Mouse (Mus musculus): Measurements from ENCODE around the gene Fam20a. TPM values are rescaled to one million over a fixed set of nuclear protein-coding genes. Genes with fewer than 3 reads are reported as not detected.

Fam20a gene
- polyA plus RNA-seq, 1 experiment from 2014 or later, result 1.2 TPM

DNA sequence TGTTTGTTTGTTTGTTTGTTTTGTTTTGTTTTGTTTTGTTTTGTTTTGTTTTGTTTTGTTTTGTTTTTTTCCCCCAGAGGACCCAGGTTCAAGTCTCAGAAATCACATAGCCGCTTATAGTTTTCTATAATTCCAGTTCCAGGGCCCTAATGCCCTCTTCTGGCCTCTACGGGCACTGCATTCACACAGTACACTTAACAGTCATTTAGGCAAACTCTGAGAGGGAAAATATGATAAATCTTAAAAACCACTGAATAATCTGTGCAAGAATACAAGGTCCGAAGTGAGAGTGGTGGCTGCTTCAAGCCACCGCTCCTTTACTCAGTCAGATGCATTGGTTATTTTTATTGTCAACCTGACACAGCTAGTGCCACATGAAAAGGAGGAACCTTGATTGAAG lies 94.4 kb downstream of the Fam20a start:
- H3K27me3 ChIP-seq (ENCODE audit: control insufficient read depth, insufficient read depth, low read length), result no peaks in the 10 kb centered on the region
- 89% methylated on average over 4 of the region's 4 CpGs for WGBS (ENCODE audit: insufficient replicate concordance)
- H3K27ac ChIP-seq (ENCODE audit: low read depth, low read length), result no peak overlapping the region
- no peak overlapping the region for H3K4me2 ChIP-seq
- H3K36me3 ChIP-seq (ENCODE audit: control insufficient read depth, insufficient read depth, low read length), result no peaks in the 10 kb centered on the region
- H3K4me3 ChIP-seq (ENCODE audit: low read depth, low read length), result no peak overlapping the region
- no peak overlapping the region for H3K9ac ChIP-seq (ENCODE audit: low read depth, low read length)
- H3K4me1 ChIP-seq (ENCODE audit: control insufficient read depth, insufficient read depth, low read length), result peaks cover 16% of the 10 kb centered on the region
- no peaks in the 10 kb centered on the region for H3K9me3 ChIP-seq (replicated peaks; ENCODE audit: control insufficient read depth, low read length)
- ATAC-seq (replicated peaks; ENCODE audit: insufficient number of reproducible peaks, low FRiP score, low TSS enrichment), result no peak

DNA sequence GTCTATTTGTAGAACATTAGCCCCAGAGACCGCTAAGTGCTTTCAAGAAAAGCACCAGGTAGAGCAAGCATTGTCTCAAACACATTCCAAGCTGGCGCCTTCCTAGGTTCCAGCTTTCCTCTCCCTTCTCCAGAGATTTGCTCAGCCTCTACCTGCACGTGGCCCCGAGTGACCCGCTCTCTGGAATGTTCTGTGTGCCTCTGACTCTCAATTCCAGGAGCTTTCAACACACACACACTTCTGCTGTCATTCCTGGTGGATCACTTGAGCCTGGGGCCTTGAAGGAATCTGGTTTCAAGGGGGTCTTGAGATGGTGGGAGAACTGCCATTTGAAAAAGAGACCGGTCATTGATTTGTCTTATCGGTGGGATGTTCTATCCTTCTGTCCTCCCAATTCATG lies 98.8 kb downstream of the Fam20a start:
- H3K4me1 ChIP-seq (ENCODE audit: control insufficient read depth, insufficient read depth, low read length), result peaks cover 18% of the 10 kb centered on the region
- no peaks in the 10 kb centered on the region for H3K36me3 ChIP-seq (ENCODE audit: control insufficient read depth, insufficient read depth, low read length)
- no peak overlapping the region for H3K9ac ChIP-seq (ENCODE audit: low read depth, low read length)
- ATAC-seq (replicated peaks; ENCODE audit: insufficient number of reproducible peaks, low FRiP score, low TSS enrichment), result no peak
- no peak overlapping the region for H3K4me3 ChIP-seq (ENCODE audit: low read depth, low read length)
- H3K9me3 ChIP-seq (replicated peaks; ENCODE audit: control insufficient read depth, low read length), result no peaks in the 10 kb centered on the region
- H3K27me3 ChIP-seq (ENCODE audit: control insufficient read depth, insufficient read depth, low read length), result no peaks in the 10 kb centered on the region
- peak overlapping the region; percentile 88 for H3K27ac ChIP-seq (ENCODE audit: low read depth, low read length)
- peak overlapping the region; percentile 54 for H3K4me2 ChIP-seq
- 59% methylated on average over 7 of the region's 7 CpGs for WGBS (ENCODE audit: insufficient replicate concordance)

DNA sequence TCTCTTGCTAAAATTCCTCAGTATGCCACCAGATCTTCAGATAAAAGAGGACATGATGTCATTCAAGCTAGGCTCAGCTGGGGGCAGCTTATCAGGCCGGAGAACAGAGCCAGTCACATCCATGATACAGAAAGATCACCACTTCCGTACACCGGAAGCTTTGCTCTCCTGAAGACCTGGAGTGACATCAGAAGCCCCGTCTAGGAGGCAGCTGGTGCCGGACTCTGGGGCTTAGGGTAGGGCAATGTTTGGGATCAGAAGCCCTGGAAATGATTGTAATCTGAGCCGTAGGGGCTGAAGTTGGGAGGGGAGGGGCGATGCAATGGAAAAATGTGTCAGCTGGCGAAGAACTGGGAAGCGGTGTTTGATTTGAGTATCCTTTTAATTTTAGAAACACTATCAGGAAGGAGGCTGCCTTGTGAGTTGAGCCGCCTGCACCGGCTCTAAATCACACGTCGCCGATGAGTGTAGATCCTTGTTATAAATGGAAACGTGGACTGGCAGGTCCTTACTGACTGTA lies 99.5 kb downstream of the Fam20a start:
- H3K36me3 ChIP-seq (ENCODE audit: control insufficient read depth, insufficient read depth, low read length), result no peaks in the 10 kb centered on the region
- H3K4me3 ChIP-seq (ENCODE audit: low read depth, low read length), result no peak overlapping the region
- 3% methylated on average over 15 of the region's 15 CpGs for WGBS (ENCODE audit: insufficient replicate concordance)
- H3K4me1 ChIP-seq (ENCODE audit: control insufficient read depth, insufficient read depth, low read length), result peaks cover 18% of the 10 kb centered on the region
- peak overlapping the region; percentile 88 for H3K27ac ChIP-seq (ENCODE audit: low read depth, low read length)
- peak overlapping the region; percentile 13 for H3K9ac ChIP-seq (ENCODE audit: low read depth, low read length)
- H3K9me3 ChIP-seq (replicated peaks; ENCODE audit: control insufficient read depth, low read length), result no peaks in the 10 kb centered on the region
- H3K27me3 ChIP-seq (ENCODE audit: control insufficient read depth, insufficient read depth, low read length), result no peaks in the 10 kb centered on the region
- ATAC-seq (replicated peaks; ENCODE audit: insufficient number of reproducible peaks, low FRiP score, low TSS enrichment), result peak; percentile 62
- peak overlapping the region; percentile 54 for H3K4me2 ChIP-seq

DNA sequence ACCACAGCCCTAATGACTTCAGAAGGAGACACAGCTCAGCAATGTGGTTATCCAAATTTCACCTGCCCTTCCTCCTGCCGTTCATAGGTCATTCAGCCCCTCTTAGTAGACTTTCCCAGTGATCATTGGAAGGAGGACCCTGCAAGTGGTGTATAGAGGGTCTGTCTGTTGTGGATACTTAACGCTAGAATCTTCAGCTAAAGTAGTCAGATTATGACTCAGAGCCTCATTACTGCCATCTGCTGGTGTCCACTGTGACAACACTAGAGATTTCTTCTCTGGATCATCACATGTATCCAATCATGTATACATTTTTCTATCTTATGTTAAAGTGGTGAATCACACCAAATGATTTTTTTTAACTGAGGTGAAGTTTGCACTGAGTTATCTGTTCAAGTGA lies 100.9 kb downstream of the Fam20a start:
- H3K27me3 ChIP-seq (ENCODE audit: control insufficient read depth, insufficient read depth, low read length), result no peaks in the 10 kb centered on the region
- H3K9ac ChIP-seq (ENCODE audit: low read depth, low read length), result no peak overlapping the region
- H3K9me3 ChIP-seq (replicated peaks; ENCODE audit: control insufficient read depth, low read length), result no peaks in the 10 kb centered on the region
- 17% methylated on average over 2 of the region's 2 CpGs for WGBS (ENCODE audit: insufficient replicate concordance)
- no peak overlapping the region for H3K4me2 ChIP-seq
- no peak for ATAC-seq (replicated peaks; ENCODE audit: insufficient number of reproducible peaks, low FRiP score, low TSS enrichment)
- peaks cover 18% of the 10 kb centered on the region for H3K4me1 ChIP-seq (ENCODE audit: control insufficient read depth, insufficient read depth, low read length)
- H3K36me3 ChIP-seq (ENCODE audit: control insufficient read depth, insufficient read depth, low read length), result no peaks in the 10 kb centered on the region
- H3K27ac ChIP-seq (ENCODE audit: low read depth, low read length), result no peak overlapping the region
- H3K4me3 ChIP-seq (ENCODE audit: low read depth, low read length), result no peak overlapping the region

DNA sequence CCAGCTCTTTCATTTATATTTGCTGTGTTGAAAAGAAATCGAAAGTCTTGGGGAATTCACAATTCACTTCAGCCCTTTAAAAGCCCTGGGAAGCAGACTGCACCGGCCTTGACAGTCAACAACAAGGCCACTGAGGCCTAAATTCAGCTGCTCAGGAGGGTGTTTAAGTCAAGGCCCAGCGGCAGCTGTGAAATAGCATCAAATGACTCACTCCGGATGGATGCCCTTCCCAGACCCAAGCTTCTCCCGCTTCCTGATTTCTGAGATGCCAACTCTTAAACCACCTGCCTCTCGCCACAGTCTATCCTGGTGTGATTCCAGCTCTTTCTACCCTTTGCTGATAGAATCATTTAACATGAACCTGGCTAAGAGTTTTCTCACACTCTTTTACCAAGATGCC lies 101.7 kb downstream of the Fam20a start:
- ATAC-seq (replicated peaks; ENCODE audit: insufficient number of reproducible peaks, low FRiP score, low TSS enrichment), result no peak
- Histone ChIP-seq H3K9me3 (replicated peaks; ENCODE audit: control insufficient read depth, low read length) (no peaks in the 10 kb centered on the region), H3K4me1 (ENCODE audit: control insufficient read depth, insufficient read depth, low read length) (peaks cover 18% of the 10 kb centered on the region), H3K36me3 (ENCODE audit: control insufficient read depth, insufficient read depth, low read length) (no peaks in the 10 kb centered on the region), H3K27ac (ENCODE audit: low read depth, low read length) (no peak overlapping the region), H3K9ac (ENCODE audit: low read depth, low read length) (no peak overlapping the region), H3K27me3 (ENCODE audit: control insufficient read depth, insufficient read depth, low read length) (no peaks in the 10 kb centered on the region), H3K4me3 (ENCODE audit: low read depth, low read length) (no peak overlapping the region), H3K4me2 (no peak overlapping the region)
- 66% methylated on average over 6 of the region's 6 CpGs for WGBS (ENCODE audit: insufficient replicate concordance)

Other genes starting within 250 kb of the Fam20a start
- 4.2 and 5.1 TPM in 2 replicates for gene Arsg, start 248.9 kb downstream of the Fam20a start, polyA plus RNA-seq (2014; fragmentation: Nextera tagmentation; extraction: Ambion mirVana)
- gene Slc16a6, start 248.7 kb downstream of the Fam20a start, polyA plus RNA-seq (2014; fragmentation: Nextera tagmentation; extraction: Ambion mirVana), result 10.2 and 12.7 TPM in 2 replicates
- gene Wipi1, start 110.3 kb downstream of the Fam20a start, polyA plus RNA-seq (2014; fragmentation: Nextera tagmentation; extraction: Ambion mirVana), result 23.6 and 27.1 TPM in 2 replicates
- 435 and 522 TPM in 2 replicates for gene Prkar1a, start 72.9 kb downstream of the Fam20a start, polyA plus RNA-seq (2014; fragmentation: Nextera tagmentation; extraction: Ambion mirVana)
- not detected in 2 replicates for gene 1700012B07Rik, start 105.8 kb upstream of the Fam20a start, polyA plus RNA-seq (2014; fragmentation: Nextera tagmentation; extraction: Ambion mirVana)